Mouse (Mus musculus) kidney, postnatal 0 days (tissue): ENCODE results near the gene Abcb11. TPM values are rescaled to one million over a fixed set of nuclear protein-coding genes. Genes with fewer than 3 reads are reported as not detected.

Experiments used
- ATAC-seq: fragments of 200-750 bp; cut with Nextera tagmentation; replicated peaks from 2 replicates; pipeline ENCODE4 v1.8.0; 2017; ENCODE audit warnings: low read depth, moderate number of reproducible peaks, moderate TSS enrichment, moderate library complexity; ENCODE audit not compliant: low FRiP score
- DNase-seq: peaks from one replicate; pipeline ENCODE4 v3.0.0-alpha.2; 2016; ENCODE audit warnings: low spot score
- H3K27ac ChIP-seq: fragments of 300-500 bp; sonication (generic); 2 replicates; pipeline ENCODE4 v1.5.1; 2014; ENCODE audit warnings: mild to moderate bottlenecking
- H3K27me3 ChIP-seq: fragments of 300-500 bp; sonication (generic); 2 replicates; pipeline ENCODE4 v1.6.1; 2014; ENCODE audit warnings: low read length, mixed read lengths; ENCODE audit not compliant: insufficient read depth
- H3K36me3 ChIP-seq: fragments of 300-500 bp; sonication (generic); 2 replicates; pipeline ENCODE4 v1.6.1; 2014; ENCODE audit warnings: low read length, mixed read lengths; ENCODE audit not compliant: insufficient read depth
- H3K4me1 ChIP-seq: fragments of 300-500 bp; sonication (generic); replicated peaks from 2 replicates; pipeline ENCODE4 v1.6.1; 2014; ENCODE audit warnings: antibody characterized with exemption, low read length, mixed read lengths; ENCODE audit not compliant: insufficient read depth
- H3K4me2 ChIP-seq: fragments of 300-500 bp; sonication (generic); 2 replicates; pipeline ENCODE4 v1.6.1; 2014; ENCODE audit warnings: mild to moderate bottlenecking, low read length, moderate library complexity, mixed read lengths
- H3K4me3 ChIP-seq: fragments of 300-500 bp; sonication (generic); replicated peaks from 2 replicates; pipeline ENCODE4 v1.5.1; 2014; ENCODE audit warnings: low read depth, low read length
- H3K9ac ChIP-seq: fragments of 300-500 bp; sonication (generic); 2 replicates; pipeline ENCODE4 v1.6.1; 2014; ENCODE audit warnings: low read depth, low read length
- H3K9me3 ChIP-seq: fragments of 300-500 bp; sonication (generic); replicated peaks from 2 replicates; pipeline ENCODE4 v1.6.1; 2016; ENCODE audit warnings: low read length, inconsistent platforms, mixed read lengths
- CTCF ChIP-seq: IDR thresholded peaks from 2 replicates; pipeline ENCODE4 v1.5.1; 2016; ENCODE audit warnings: antibody characterized with exemption, low read depth, mild to moderate bottlenecking, moderate library complexity
- WGBS: fragments of 180-500 bp; shearing (Covaris S2); extraction: QIAGEN DNeasy Blood & Tissue Kit; methylation state at CpG from one replicate; pipeline ENCODE4 v1.1.7; 2014; 5-methylcytosine and 5-hydroxymethylcytosine counted together
- polyA plus RNA-seq: library from polyadenylated mRNA; unstranded; fragments of >200 nt; fragmentation: Nextera tagmentation; extraction: Ambion mirVana; gene quantifications from 2 replicates; pipeline ENCODE4 v1.2.1, GENCODE M21; 2015

Abcb11 gene
- polyA plus RNA-seq, 1 experiment from 2014 or later: 0.32 TPM

DNA sequence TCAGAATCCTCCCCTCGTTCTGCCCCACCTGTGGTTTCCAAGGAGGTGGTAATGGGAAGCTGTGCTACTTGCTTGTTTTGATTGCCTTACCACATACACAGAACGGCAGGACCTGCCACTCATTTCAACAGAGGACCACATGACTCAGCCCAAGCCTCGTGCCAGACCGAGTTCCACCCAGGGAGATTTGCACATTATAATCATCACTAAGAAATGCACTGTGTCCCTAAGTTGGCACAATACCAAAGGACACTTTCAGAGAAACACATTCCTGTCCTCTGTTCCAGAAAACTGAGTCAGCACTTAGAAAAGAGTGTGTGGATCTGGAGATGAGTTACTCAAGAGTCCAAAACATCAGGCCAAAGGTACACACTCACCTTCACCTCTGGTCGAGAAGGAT lies 53.4 kb downstream of the Abcb11 start:
- Histone ChIP-seq H3K36me3 (no peaks in the 10 kb centered on the region), H3K4me3 (no peak overlapping the region), H3K4me1 (no peaks in the 10 kb centered on the region), H3K27ac (no peak overlapping the region), H3K9me3 (no peaks in the 10 kb centered on the region), H3K4me2 (no peak overlapping the region), H3K27me3 (no peaks in the 10 kb centered on the region), H3K9ac (no peak overlapping the region)
- TF ChIP-seq CTCF: no peak
- ATAC-seq (peak; percentile 57; the same call in 1 of the 2 replicates), DNase-seq (peak; percentile 22)
- WGBS: 61% methylated on average over 5 of the region's 5 CpGs

DNA sequence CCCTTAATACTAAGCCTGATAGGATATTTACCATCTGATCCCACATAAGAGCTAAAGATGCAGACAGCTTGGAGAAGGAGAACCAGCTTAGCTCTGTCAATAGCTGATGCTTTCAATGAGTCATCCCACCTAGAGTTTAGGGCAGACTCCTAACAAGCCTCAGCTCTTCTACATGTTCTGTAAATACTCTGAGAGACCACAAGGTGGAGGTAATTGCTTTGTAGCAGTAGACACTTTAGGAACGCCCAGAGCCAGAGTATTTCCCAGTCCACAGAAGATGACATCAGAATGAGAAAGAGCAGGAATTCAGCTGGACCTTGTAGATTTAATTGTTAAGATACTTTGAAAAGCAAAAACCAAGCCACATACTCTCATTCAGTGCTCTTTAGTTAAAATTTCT lies 66.5 kb downstream of the Abcb11 start:
- WGBS: 11% methylated on average over 1 of the region's 1 CpGs
- peak; percentile 90 for DNase-seq
- peak; percentile 74; the same call in 1 of the 2 replicates for ATAC-seq
- no peak overlapping the region for H3K9ac ChIP-seq
- no peak overlapping the region for H3K27ac ChIP-seq
- no peaks in the 10 kb centered on the region for H3K4me1 ChIP-seq
- TF ChIP-seq CTCF: peak; percentile 90
- H3K4me2 ChIP-seq: no peak overlapping the region
- H3K4me3 ChIP-seq: no peak overlapping the region
- no peaks in the 10 kb centered on the region for H3K27me3 ChIP-seq
- H3K9me3 ChIP-seq: no peaks in the 10 kb centered on the region
- H3K36me3 ChIP-seq: no peaks in the 10 kb centered on the region

DNA sequence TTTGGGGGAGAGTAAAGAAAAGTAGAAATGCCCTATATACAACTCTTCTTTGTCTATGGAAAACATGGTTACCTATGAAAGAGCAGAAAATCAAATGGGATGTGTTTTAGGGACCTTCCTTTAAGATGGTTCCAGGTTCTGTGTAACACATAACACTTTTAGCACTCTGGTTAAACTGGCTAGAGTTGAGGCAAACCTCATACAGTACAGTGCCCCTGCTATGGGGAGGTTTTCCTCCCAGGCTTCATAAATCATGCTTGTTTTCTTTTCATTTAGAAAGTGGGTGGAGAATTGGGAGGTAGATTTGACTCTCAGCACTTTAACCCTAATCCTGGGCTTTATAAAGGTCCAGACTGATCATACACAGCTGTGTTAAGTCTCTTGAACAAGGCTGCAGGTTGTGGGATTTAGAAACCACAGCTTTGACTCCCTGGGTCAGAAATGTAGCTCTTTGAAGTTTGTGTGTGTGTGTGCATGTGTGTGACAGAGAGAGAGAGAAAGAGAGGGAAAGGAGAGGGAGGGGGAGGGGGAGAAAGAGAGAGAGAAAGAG lies 78.3 kb downstream of the Abcb11 start:
- Histone ChIP-seq H3K36me3 (no peaks in the 10 kb centered on the region), H3K27me3 (no peaks in the 10 kb centered on the region), H3K27ac (no peak overlapping the region), H3K4me3 (no peak overlapping the region), H3K9ac (no peak overlapping the region), H3K4me2 (no peak overlapping the region), H3K4me1 (no peaks in the 10 kb centered on the region), H3K9me3 (no peaks in the 10 kb centered on the region)
- 0 out of 2 replicates have a peak, but pooled peaks have one; percentile 17 for ATAC-seq
- TF ChIP-seq CTCF: no peak
- DNase-seq: peak; percentile 47

DNA sequence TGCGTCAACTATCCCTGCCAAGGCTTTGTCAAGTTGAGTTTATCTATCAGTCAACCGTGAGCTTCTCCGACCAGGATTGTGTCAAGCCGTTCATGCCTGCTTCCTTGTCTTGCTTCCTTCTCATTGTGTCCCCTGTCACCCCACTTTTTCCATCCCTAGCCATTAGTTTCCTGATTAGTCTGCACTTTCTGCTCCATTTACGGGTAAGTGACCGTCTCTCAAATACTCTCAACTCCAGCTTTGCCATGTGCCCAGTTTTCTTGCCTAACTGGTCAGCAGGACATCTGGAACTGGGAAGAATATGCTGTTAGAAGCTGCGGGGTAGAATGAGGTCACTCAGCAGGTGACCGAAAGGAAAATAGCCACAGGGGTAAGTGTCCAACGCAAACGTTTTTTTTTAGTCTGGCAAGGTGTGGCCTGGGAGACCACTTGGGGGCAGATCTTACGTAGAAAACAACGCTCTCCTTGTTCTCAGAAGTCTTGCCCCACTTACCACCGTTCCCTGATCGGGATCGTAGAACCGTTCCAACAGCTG lies 94.1 kb downstream of the Abcb11 start:
- Histone ChIP-seq H3K27me3 (no peaks in the 10 kb centered on the region), H3K4me3 (no peak overlapping the region), H3K9ac (no peak overlapping the region), H3K36me3 (no peaks in the 10 kb centered on the region), H3K4me1 (no peaks in the 10 kb centered on the region; the same call in 1 of the 2 replicates), H3K27ac (no peak overlapping the region), H3K4me2 (no peak overlapping the region), H3K9me3 (no peaks in the 10 kb centered on the region)
- WGBS: 62% methylated on average over 16 of the region's 16 CpGs
- DNase-seq: no peak
- no peak for TF ChIP-seq CTCF
- ATAC-seq: no peak

DNA sequence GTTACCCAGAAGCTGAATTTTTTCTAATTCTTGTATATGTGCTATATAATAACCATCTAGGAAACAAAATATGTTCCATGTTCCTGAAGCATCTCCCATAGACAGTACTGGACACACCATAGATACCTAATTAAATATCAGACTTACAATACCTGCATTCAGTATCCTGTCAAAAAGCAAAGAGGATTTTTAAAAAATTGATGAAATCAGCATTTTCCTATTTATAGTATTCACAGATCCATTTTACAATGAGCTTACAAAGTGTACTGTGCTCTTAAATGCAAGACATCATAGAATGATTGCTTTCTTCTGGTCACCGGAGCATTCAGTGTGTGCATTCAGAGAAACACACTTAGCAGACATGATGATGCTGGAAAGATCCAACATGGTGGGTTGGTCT lies 95.3 kb downstream of the Abcb11 start:
- Histone ChIP-seq H3K36me3 (no peaks in the 10 kb centered on the region), H3K4me1 (no peaks in the 10 kb centered on the region; the same call in 1 of the 2 replicates), H3K9me3 (no peaks in the 10 kb centered on the region), H3K27me3 (no peaks in the 10 kb centered on the region), H3K4me2 (no peak overlapping the region), H3K9ac (no peak overlapping the region), H3K27ac (no peak overlapping the region), H3K4me3 (no peak overlapping the region)
- 91% methylated on average over 1 of the region's 1 CpGs for WGBS
- DNase-seq (no peak), ATAC-seq (no peak)
- TF ChIP-seq CTCF: no peak

DNA sequence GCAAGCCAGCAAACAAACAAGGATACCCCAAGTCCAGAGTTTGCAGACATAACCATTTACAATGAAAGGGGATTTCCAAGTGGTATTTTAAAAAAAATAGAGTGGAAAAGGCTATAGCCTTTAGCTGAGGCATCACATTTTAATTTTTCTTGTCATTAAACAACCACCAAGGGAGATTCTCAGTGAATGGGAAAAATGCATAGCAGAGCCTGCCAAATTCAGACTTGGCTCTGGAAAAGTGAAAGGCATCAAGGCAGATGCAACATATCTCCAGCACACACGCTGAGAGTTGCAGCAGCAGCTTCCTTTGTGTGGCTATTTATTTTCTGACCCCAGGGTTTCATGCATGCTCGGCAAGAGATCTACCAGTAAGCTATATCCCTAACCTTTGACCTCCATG lies 97.5 kb downstream of the Abcb11 start:
- 33% methylated on average over 2 of the region's 2 CpGs for WGBS
- Histone ChIP-seq H3K4me1 (no peaks in the 10 kb centered on the region; the same call in 1 of the 2 replicates), H3K27ac (no peak overlapping the region), H3K4me2 (no peak overlapping the region), H3K4me3 (no peak overlapping the region), H3K9me3 (no peaks in the 10 kb centered on the region), H3K36me3 (no peaks in the 10 kb centered on the region), H3K27me3 (no peaks in the 10 kb centered on the region), H3K9ac (no peak overlapping the region)
- ATAC-seq (no peak), DNase-seq (peak; percentile 75)
- no peak for TF ChIP-seq CTCF

DNA sequence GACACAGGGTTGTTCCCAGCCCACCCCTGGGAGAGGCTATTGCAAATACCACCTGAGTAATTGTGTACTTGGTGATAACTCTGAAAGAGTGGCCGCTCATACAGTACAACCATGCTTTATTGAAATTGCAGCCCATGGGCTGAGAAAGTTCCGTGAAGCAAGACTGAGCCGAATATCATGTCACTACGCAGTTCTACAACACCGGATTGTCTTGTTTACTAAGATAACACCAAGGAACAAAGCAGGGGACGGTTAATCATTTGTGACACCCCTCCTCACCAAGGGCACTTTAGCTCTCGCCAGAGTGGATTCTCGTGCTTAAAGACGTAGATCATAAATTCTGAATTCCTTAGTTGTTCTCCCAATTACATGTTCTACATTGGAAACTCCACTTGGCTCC lies 103.1 kb downstream of the Abcb11 start:
- TF ChIP-seq CTCF: no peak
- WGBS: 25% methylated on average over 9 of the region's 9 CpGs
- Histone ChIP-seq H3K4me2 (no peak overlapping the region), H3K4me1 (no peaks in the 10 kb centered on the region), H3K27ac (no peak overlapping the region), H3K27me3 (no peaks in the 10 kb centered on the region), H3K9me3 (no peaks in the 10 kb centered on the region), H3K36me3 (no peaks in the 10 kb centered on the region), H3K9ac (no peak overlapping the region), H3K4me3 (no peak overlapping the region)
- peak; percentile 69 for DNase-seq
- no peak; the same call in 1 of the 2 replicates for ATAC-seq
